Mouse (Mus musculus) liver, adult 2 months (tissue): ENCODE data around the gene Nos1ap.

Experiments used
- CTCF ChIP-seq: fragments of 200-500 bp; IDR thresholded peaks from 2 replicates; pipeline ENCODE4 v1.5.1; 2011; ENCODE audit warnings: low read depth, low read length, control low read depth
- POLR2A ChIP-seq: fragments of 200-500 bp; IDR thresholded peaks from 2 replicates; pipeline ENCODE4 v1.6.1; 2011; ENCODE audit warnings: low read length, control low read depth; ENCODE audit not compliant: insufficient read depth; ENCODE audit errors: extremely low read depth

DNA sequence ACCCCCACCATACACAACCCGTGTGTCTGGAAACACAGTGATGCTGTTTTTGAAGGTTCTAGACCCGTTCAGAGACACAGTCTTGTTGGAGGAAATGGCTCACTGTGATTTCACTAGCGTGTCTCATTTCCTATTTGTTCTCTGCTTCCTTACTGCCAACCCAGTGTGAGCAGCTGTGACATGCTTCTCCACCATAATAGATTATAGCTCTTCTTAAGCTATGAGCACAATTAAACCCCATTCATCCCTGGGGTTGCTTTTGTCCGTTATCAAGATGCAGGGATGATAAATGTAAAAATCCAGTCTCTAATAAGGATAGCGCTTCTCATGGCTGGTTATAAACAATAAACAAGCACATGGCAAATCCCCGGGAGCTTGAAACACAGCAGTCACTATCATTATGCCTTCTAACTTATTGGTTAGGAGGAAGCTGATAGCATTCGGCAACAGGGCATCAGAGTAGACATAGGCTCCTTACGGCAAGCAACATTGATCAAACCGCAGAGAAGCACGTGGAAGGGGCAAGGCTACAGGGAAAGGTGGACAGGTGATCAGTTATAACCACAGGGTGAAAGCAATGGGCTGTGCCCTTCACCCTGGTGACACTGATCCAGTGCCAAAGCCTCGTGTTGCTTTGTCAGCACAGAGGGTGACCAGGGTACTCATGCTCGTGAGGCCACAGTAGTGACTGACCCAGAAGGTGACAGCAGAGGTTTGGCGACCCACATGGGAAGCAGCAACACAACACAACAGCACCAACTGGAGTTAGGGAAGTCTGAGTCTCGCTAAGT, 133.6 kb downstream of the Nos1ap start:
- no peak for TF ChIP-seq CTCF
- no peak for TF ChIP-seq POLR2A
